8 mouse cellular contexts compared by ENCODE assay signal in the genomic region with DNA sequence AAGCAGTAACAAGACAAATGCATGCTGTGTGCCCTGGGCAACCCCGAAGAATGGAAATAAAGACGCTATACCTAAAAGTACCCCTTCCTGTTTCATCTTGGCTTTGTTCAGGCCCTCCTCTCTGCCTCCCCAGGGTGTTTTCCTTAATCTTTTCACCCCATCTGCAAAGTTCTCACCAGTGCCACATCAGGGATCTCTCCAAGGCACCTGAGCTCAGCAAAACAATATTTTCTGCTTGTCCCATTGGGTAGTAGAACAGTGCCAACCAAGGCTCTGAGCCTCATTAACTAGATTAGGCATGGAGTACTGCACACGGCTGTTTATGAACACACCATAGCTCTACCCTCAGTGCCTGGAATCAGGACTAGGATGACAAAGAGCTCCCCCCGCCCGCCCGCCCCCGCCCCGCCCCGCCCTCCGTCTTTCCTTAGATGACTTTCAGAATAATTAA. TPM values are rescaled to one million over a fixed set of nuclear protein-coding genes. Genes with fewer than 3 reads are reported as not detected.
DNase-seq lines count a peak whose midpoint lies in the region; ATAC-seq and TF ChIP-seq lines count a peak whose summit lies in the region.

No protein-coding gene starts in this region.

- peak overlapping the region; percentile 36 for H3K4me3 ChIP-seq in embryonic fibroblast, embryonic 13.5 days (ENCODE audit: insufficient read depth, low read length)
- peak overlapping the region; percentile 86 for H3K4me3 ChIP-seq in hindbrain, embryonic 16.5 days (ENCODE audit: low read length)

- peak overlapping the region; percentile 65 for H3K9ac ChIP-seq in hindbrain, embryonic 16.5 days (ENCODE audit: low read depth, low read length)

- ATAC-seq in hindbrain, embryonic 16.5 days: peak; percentile 73

- peaks cover 24% of the 10 kb centered on the region for H3K4me1 ChIP-seq in embryonic fibroblast, embryonic 13.5 days (ENCODE audit: control insufficient read depth, insufficient read depth, low read length)
- H3K4me1 ChIP-seq in hindbrain, embryonic 16.5 days (ENCODE audit: control insufficient read depth, insufficient read depth, low read depth, low read length): peaks cover 30% of the 10 kb centered on the region

- peak; percentile 49 for DNase-seq in 3T3-L1 (ENCODE audit: low read depth, low spot score)
- DNase-seq in NIH3T3 (ENCODE audit: low read depth): peak; percentile 53
- peak; percentile 25 for DNase-seq in lung, postnatal 10 days
- DNase-seq in urinary bladder, postnatal 14 days (ENCODE audit: low spot score): no peak
- DNase-seq in layer of hippocampus, adult 9-10 months (ENCODE audit: low spot score): no peak
- DNase-seq in spleen, adult 18-20 months: no peak

- no peaks in the 10 kb centered on the region for H3K9me3 ChIP-seq in hindbrain, embryonic 16.5 days (ENCODE audit: control insufficient read depth, low read length)

- no peaks in the 10 kb centered on the region for H3K36me3 ChIP-seq in hindbrain, embryonic 16.5 days (ENCODE audit: control insufficient read depth, insufficient read depth, low read length)

- 1% methylated on average over 10 of the region's 10 CpGs for WGBS in hindbrain, embryonic 16.5 days

- H3K4me2 ChIP-seq in hindbrain, embryonic 16.5 days (ENCODE audit: low read length): peak overlapping the region; percentile 83

- H3K27ac ChIP-seq in embryonic fibroblast, embryonic 13.5 days (ENCODE audit: insufficient read depth, low read length): peak overlapping the region; percentile 80
- peak overlapping the region; percentile 100 for H3K27ac ChIP-seq in hindbrain, embryonic 16.5 days (ENCODE audit: low read depth, low read length)

- H3K27me3 ChIP-seq in hindbrain, embryonic 16.5 days (replicated peaks; ENCODE audit: control insufficient read depth, insufficient read depth, low read length): no peaks in the 10 kb centered on the region

- TF ChIP-seq POLR2A in embryonic fibroblast, embryonic 13.5 days (IDR thresholded peaks at IDR 0.05; ENCODE audit: low read depth, low read length): peak; percentile 62

- no peak for TF ChIP-seq CTCF in embryonic fibroblast, embryonic 13.5 days (IDR thresholded peaks at IDR 0.05; ENCODE audit: borderline replicate concordance, insufficient read depth, low read length)

RNA-seq across cellular contexts. Expression of a gene that starts 0.8 kb away (rescaled TPM):
- 79.0 and 83.8 TPM in 2 replicates for polyA plus RNA-seq in embryonic fibroblast, embryonic 13.5 days (2011; ENCODE audit: insufficient read length, low read depth, missing spikeins)
- polyA plus RNA-seq in hindbrain, embryonic 16.5 days (2015; fragmentation: Nextera tagmentation; extraction: Ambion mirVana): 9.2 and 9.4 TPM in 2 replicates

RNA-seq across cellular contexts. Expression of a gene that starts 5.2 kb away (rescaled TPM):
- 75.7 and 88.2 TPM in 2 replicates for polyA plus RNA-seq in embryonic fibroblast, embryonic 13.5 days (2011; ENCODE audit: insufficient read length, low read depth, missing spikeins)
- polyA plus RNA-seq in hindbrain, embryonic 16.5 days (2015; fragmentation: Nextera tagmentation; extraction: Ambion mirVana): 110 and 113 TPM in 2 replicates

RNA-seq across cellular contexts. Expression of a gene that starts 45.3 kb away (rescaled TPM):
- not detected in 2 replicates for polyA plus RNA-seq in embryonic fibroblast, embryonic 13.5 days (2011; ENCODE audit: insufficient read length, low read depth, missing spikeins)
- polyA plus RNA-seq in hindbrain, embryonic 16.5 days (2015; fragmentation: Nextera tagmentation; extraction: Ambion mirVana): 0.86 TPM in 1 of 2 replicates, not detected in the other

Comparison
In these comparisons a context has a peak if more than half of its experiments do, and no peak if none do; other contexts are left out.
1. DNase-seq: peak in 3T3-L1 (single experiment), NIH3T3 (single experiment) and lung, postnatal 10 days (single experiment); none in urinary bladder, postnatal 14 days (single experiment), layer of hippocampus, adult 9-10 months (single experiment) and spleen, adult 18-20 months (0 of 2).